Mouse (Mus musculus) testis, adult 2 months (tissue): ENCODE data around the gene Olfr1440.

Source experiments
- CTCF ChIP-seq: fragments of 200-500 bp; IDR thresholded peaks from 2 replicates; pipeline ENCODE4 v1.5.1; 2012; ENCODE audit warnings: low read depth, mild to moderate bottlenecking, inconsistent platforms, low read length, moderate library complexity; ENCODE audit not compliant: control insufficient read depth, insufficient read depth, insufficient replicate concordance
- POLR2A ChIP-seq: fragments of 200-500 bp; IDR thresholded peaks from 2 replicates; pipeline ENCODE4 v1.6.1; 2012; ENCODE audit warnings: low read depth, mild to moderate bottlenecking, inconsistent platforms, low read length, moderate library complexity; ENCODE audit not compliant: control insufficient read depth

GRCm38 (mm10) chr19:12420555-12420954 lies 33.5 kb downstream of the Olfr1440 start:
- no peak for TF ChIP-seq POLR2A
- TF ChIP-seq CTCF, result no peak
